Mouse (Mus musculus): ENCODE measurements around the gene Phldb3.

Phldb3 gene

GRCm38 (mm10) chr7:24630116-24630880 lies 19.7 kb downstream of the Phldb3 start:
- DNase-seq (ENCODE audit: low read depth) = no peak

GRCm38 (mm10) chr7:24636264-24636663 lies 25.7 kb downstream of the Phldb3 start, which contains the start of gene Lypd3:
Lypd3 (plus strand) TSS chr7:24636550.
- DNase-seq (ENCODE audit: low read depth) = no peak

DNA sequence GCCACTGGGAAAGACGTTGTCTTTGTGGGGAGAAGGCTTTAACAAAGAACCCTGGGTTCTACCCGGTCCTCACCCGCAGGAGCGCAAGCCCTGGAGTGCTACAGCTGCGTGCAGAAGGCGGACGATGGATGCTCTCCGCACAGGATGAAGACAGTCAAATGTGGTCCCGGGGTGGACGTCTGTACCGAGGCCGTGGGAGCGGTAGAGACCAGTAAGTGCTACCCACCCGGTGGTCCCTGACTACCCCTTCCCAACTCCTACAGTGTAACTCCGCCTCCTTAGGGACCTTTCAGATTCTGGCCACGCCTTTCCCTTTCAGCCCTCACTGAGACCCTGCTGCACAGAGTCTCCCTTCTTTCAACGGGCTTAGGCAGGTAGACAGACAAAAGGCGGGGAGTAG lies 26.5 kb downstream of the Phldb3 start:
- no peak for DNase-seq (ENCODE audit: low read depth)

GRCm38 (mm10) chr7:24638026-24638856 lies 27.7 kb downstream of the Phldb3 start:
- DNase-seq (ENCODE audit: low read depth) = peak; percentile 75

GRCm38 (mm10) chr7:24640450-24640849 lies 29.9 kb downstream of the Phldb3 start:
- no peak for DNase-seq (ENCODE audit: low read depth)

DNA sequence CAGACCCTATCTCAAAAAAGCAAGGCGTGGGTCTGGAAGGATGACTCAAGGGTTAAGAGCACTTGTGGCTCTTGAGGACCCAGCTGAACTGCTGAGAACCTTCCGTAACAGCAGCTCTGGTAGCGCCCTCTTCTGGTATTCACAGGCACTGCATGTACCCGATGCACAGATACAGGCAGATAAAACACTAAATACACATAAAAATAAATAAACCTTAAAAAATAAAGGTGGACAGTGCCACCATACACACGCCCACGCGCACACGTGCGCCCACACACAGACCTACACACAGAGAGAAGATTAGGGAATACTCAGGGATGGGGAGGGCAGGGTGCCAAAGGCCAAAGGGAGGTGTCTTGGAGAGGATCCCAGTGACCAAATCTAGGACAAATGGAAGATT lies 31.9 kb downstream of the Phldb3 start:
- peak; percentile 85 for DNase-seq (ENCODE audit: low read depth)

DNA sequence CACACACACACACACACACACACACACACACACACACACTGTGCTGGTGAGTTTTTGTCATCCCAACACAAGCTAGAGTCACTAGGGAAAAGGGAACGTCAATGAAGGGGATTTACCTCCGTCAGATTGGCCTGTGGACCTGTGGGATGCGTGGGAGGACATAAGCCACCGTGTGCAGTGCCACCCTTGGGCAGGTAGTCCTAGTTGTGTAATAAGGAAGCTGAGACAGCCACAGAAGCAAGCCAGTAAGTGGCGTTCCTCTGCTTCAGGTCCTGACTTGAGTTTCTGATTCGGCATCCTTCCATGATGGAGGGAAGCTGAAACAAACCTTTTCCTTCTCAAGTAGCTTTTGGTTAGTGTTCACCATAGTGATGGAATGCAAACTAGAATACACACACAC lies 33.9 kb downstream of the Phldb3 start:
- no peak for DNase-seq (ENCODE audit: low read depth)

- peak; percentile 86 for DNase-seq (ENCODE audit: low read depth)
Observed at GRCm38 (mm10) chr7:24644996-24645395, 34.4 kb downstream of the Phldb3 start.

GRCm38 (mm10) chr7:24646486-24646885 lies 35.9 kb downstream of the Phldb3 start:
- DNase-seq (ENCODE audit: low read depth) = peak; percentile 68

DNA sequence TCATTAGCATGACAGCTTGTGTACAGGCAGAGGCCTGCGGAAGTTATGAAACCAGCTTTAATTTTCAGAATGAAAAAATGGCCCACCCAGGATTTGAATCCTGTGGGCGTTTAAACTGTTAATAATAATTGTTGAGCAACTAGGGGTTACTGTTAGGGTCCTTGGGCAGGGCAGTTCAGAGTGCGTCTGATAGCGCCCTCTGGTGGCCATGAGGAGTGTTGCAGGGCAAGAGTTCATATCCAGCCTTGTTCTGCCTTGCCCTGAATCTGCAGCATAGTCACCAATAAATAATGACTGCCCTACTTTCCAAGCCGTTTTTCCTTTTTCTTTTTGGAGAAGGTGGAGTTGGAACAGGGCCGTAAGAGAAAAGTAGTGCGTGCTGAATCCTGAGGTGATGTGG lies 43.1 kb downstream of the Phldb3 start:
- DNase-seq (ENCODE audit: low read depth) = peak; percentile 86

GRCm38 (mm10) chr7:24659737-24660357 lies 49.3 kb downstream of the Phldb3 start:
- no peak for DNase-seq (ENCODE audit: low read depth)

GRCm38 (mm10) chr7:24661118-24661904 lies 50.7 kb downstream of the Phldb3 start:
- DNase-seq (ENCODE audit: low read depth) = peak; percentile 71

- peak; percentile 95 for DNase-seq (ENCODE audit: low read depth)
Observed at GRCm38 (mm10) chr7:24662575-24662974, 52.0 kb downstream of the Phldb3 start.

- no peak for DNase-seq (ENCODE audit: low read depth)
Observed at GRCm38 (mm10) chr7:24664301-24664700, 53.7 kb downstream of the Phldb3 start.

GRCm38 (mm10) chr7:24664959-24665358 lies 54.4 kb downstream of the Phldb3 start:
- DNase-seq (ENCODE audit: low read depth) = no peak

DNA sequence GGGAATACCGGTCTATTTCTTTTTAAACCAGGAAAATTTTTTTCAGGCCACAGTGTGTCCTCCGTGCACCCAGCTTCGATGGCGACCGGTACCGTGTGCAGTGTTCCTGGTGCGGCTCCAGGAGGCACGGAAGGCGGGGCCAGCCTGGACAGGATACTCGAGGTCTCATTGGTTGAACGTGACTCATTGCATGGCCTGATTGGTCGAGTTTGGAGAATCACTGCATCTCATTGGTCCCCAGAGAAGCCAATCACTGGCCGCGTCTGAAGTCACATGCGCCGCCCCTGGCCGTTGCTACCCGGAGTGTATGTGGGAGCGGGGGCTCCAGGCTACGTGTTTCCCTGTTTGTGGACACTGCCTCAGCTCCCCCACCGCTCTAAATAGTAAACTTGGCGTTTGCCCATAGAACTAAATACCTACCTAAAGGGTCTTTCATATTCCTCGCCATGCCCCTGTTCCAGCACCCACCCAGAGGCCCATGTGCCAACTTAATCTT lies 61.4 kb downstream of the Phldb3 start:
- no peak for DNase-seq (ENCODE audit: low read depth)

GRCm38 (mm10) chr7:24676575-24676974 lies 66.0 kb downstream of the Phldb3 start, which contains the start of gene Tex101:
Tex101 (minus strand) TSS chr7:24676675.
- no peak for DNase-seq (ENCODE audit: low read depth)
